Mouse (Mus musculus) CH12.LX (cell line): ENCODE measurements at regions not wholly inside any gene's neighbourhood (a gene's known extent, or its start where the extent isn't known, plus 50 kb on each side); places are given as distances from the start of the nearest gene placed in this dataset.

Experiments used
- CTCF ChIP-seq, 2 experiments: IDR thresholded peaks in 1 of 2; conservative IDR thresholded peaks in 1 of 2; 2 replicates each; pipeline ENCODE4 v1.5.1; 2011 to 2012; ENCODE audit warnings: low read depth in 2 of 2, low read length in 2 of 2, improper control_type of control experiment in 1 of 2, inconsistent platforms in 1 of 2, mild to moderate bottlenecking in 1 of 2, moderate library complexity in 1 of 2
- ELF1 ChIP-seq: IDR thresholded peaks from 2 replicates; pipeline ENCODE4 v1.6.1; 2014; ENCODE audit warnings: low read depth, mild to moderate bottlenecking, inconsistent platforms, low read length, improper control_type of control experiment
- POLR2A ChIP-seq: IDR thresholded peaks from 2 replicates; pipeline ENCODE4 v1.6.1; 2011; ENCODE audit warnings: low read depth, mild to moderate bottlenecking, improper control_type of control experiment, low read length
- SMC3 ChIP-seq: IDR thresholded peaks from 2 replicates; pipeline ENCODE4 v1.6.1; 2011; ENCODE audit warnings: low read depth, low read length, improper control_type of control experiment
- TCF12 ChIP-seq: IDR thresholded peaks from 2 replicates; pipeline ENCODE4 v1.6.1; 2014; ENCODE audit warnings: low read depth, mild to moderate bottlenecking, inconsistent platforms, low read length, improper control_type of control experiment
- ZC3H11A ChIP-seq: IDR thresholded peaks from 2 replicates; pipeline ENCODE4 v1.6.1; 2012; ENCODE audit warnings: low read depth, mild to moderate bottlenecking, inconsistent platforms, low read length, improper control_type of control experiment

DNA sequence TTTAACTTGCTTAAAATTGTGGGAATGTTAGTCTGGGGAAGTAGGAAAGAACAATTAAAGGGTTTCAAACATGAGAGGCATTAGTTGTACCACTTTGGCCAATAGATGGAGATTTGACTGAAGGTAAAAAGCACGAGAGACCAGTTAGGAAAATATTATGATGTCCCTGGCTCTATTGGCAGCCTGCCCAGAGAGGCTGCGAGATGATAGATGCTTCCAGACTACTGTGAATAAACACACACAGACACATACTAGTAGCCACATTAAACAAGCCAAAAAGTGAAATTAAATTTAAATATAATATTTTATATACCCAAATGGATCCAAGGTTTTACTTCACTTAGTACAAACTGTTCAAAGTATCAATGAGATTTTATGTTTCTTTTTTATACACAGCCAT lies 411.9 kb upstream of the Gm11114 start:
- TF ChIP-seq CTCF (conservative IDR thresholded peaks at IDR 0.05 in 1 of 2, IDR thresholded peaks at IDR 0.05 in 1 of 2; ENCODE audit: low read depth in 2 of 2, low read length in 2 of 2) (no peak), POLR2A (no peak), SMC3 (no peak), TCF12 (no peak), ELF1 (no peak), ZC3H11A (no peak)
